Mouse (Mus musculus) neural tube, embryonic 12.5 days (tissue): ENCODE results near the gene Rasl12. TPM values are rescaled to one million over a fixed set of nuclear protein-coding genes. Genes with fewer than 3 reads are reported as not detected.
A peak's percentile ranks its signal among the peaks of the same experiment; 100 is the strongest.

ENCODE experiments used
- ATAC-seq: fragments of 200-750 bp; cut with Nextera tagmentation; 2 replicates; pipeline ENCODE4 v1.8.0; 2017; ENCODE audit warnings: low read depth, mild to moderate bottlenecking, moderate TSS enrichment, moderate library complexity; ENCODE audit not compliant: low FRiP score
- H3K27ac ChIP-seq: fragments of 300-500 bp; sonication (generic); 2 replicates; pipeline ENCODE4 v1.5.1; 2016
- H3K27me3 ChIP-seq: fragments of 300-500 bp; sonication (generic); replicated peaks from 2 replicates; pipeline ENCODE4 v1.6.1; 2016; ENCODE audit warnings: mild to moderate bottlenecking
- H3K36me3 ChIP-seq: fragments of 300-500 bp; sonication (generic); 2 replicates; pipeline ENCODE4 v1.6.1; 2016; ENCODE audit warnings: mild to moderate bottlenecking
- H3K4me1 ChIP-seq: fragments of 300-500 bp; sonication (generic); 2 replicates; pipeline ENCODE4 v1.6.1; 2016
- H3K4me2 ChIP-seq: fragments of 300-500 bp; sonication (generic); replicated peaks from 2 replicates; pipeline ENCODE4 v1.6.1; 2016; ENCODE audit warnings: mild to moderate bottlenecking
- H3K4me3 ChIP-seq: fragments of 300-500 bp; sonication (generic); 2 replicates; pipeline ENCODE4 v1.5.1; 2016
- H3K9ac ChIP-seq: fragments of 300-500 bp; sonication (generic); 2 replicates; pipeline ENCODE4 v1.6.1; 2016; ENCODE audit warnings: mild to moderate bottlenecking
- H3K9me3 ChIP-seq: fragments of 300-500 bp; sonication (generic); 2 replicates; pipeline ENCODE4 v1.6.1; 2016; ENCODE audit warnings: mild to moderate bottlenecking
- WGBS: fragments of 180-500 bp; shearing (Covaris S2); methylation state at CpG from one replicate; pipeline ENCODE4 v1.1.7; 2016; 5-methylcytosine and 5-hydroxymethylcytosine counted together
- polyA plus RNA-seq: library from polyadenylated mRNA; unstranded; fragments of >200 nt; fragmentation: Nextera tagmentation; extraction: Ambion mirVana; gene quantifications from 2 replicates; pipeline ENCODE4 v1.2.1, GENCODE M21; 2016

The Rasl12 gene
- polyA plus RNA-seq, 1 experiment from 2014 or later, result 8.3 TPM

DNA sequence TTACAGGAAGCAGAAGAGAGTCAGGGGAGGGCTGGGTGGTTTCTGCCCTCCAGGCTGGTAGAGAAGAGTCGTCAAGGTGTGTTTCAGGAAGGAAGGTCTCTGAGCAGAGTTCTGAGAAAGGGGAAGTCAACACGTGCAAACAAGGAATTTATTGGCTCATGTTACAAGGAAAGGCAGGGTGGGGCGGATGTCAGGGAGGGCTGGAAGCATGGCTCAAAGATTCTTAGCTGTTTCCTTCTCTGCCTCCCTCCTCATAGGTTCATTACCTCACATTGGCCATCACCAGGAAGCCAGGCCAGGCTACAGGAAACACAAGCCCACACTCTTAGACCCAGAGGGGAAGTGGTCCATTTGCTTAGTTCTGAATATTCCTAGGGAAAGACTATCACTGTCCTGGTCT lies 26.1 kb downstream of the Rasl12 start:
- H3K4me3 ChIP-seq, result no peak overlapping the region
- no peak overlapping the region for H3K4me2 ChIP-seq
- no peaks in the 10 kb centered on the region for H3K4me1 ChIP-seq
- WGBS, result 45% methylated on average over 3 of the region's 3 CpGs
- H3K27me3 ChIP-seq, result no peaks in the 10 kb centered on the region
- H3K9me3 ChIP-seq, result no peaks in the 10 kb centered on the region
- H3K36me3 ChIP-seq, result no peaks in the 10 kb centered on the region
- H3K27ac ChIP-seq, result no peak overlapping the region
- H3K9ac ChIP-seq, result no peak overlapping the region
- no peak for ATAC-seq

DNA sequence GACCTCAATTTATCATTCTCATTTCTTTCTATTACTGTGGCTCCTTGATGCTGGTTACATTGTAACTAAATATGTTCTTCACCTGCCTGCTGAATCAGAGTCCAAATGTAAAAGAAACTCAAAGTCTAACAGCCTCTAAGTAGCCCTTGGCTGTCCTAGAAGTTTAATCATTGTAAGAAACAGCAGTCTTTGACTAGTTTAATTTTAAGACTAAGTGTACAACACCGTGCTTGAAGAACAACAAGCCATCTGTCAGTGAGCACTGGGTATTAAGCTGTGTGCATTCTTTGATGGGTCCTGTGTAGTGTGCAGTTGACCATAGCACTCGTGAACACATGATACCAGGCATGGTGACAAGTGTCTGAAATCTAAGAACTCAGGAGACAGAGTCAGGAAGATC lies 29.2 kb downstream of the Rasl12 start:
- H3K36me3 ChIP-seq, result no peaks in the 10 kb centered on the region
- no peaks in the 10 kb centered on the region for H3K9me3 ChIP-seq
- H3K27me3 ChIP-seq, result no peaks in the 10 kb centered on the region
- H3K9ac ChIP-seq, result no peak overlapping the region
- WGBS, result 84% methylated on average over 2 of the region's 2 CpGs
- no peak overlapping the region for H3K4me3 ChIP-seq
- no peak overlapping the region for H3K4me2 ChIP-seq
- no peak overlapping the region for H3K27ac ChIP-seq
- no peaks in the 10 kb centered on the region for H3K4me1 ChIP-seq
- ATAC-seq, result no peak

GRCm38 (mm10) chr9:65428003-65428402 lies 29.7 kb downstream of the Rasl12 start:
- ATAC-seq, result no peak
- no peaks in the 10 kb centered on the region for H3K27me3 ChIP-seq
- H3K9me3 ChIP-seq, result no peaks in the 10 kb centered on the region
- no peak overlapping the region for H3K27ac ChIP-seq
- H3K4me1 ChIP-seq, result no peaks in the 10 kb centered on the region
- no peak overlapping the region for H3K9ac ChIP-seq
- no peak overlapping the region for H3K4me2 ChIP-seq
- 90% methylated on average over 5 of the region's 5 CpGs for WGBS
- no peaks in the 10 kb centered on the region for H3K36me3 ChIP-seq
- no peak overlapping the region for H3K4me3 ChIP-seq

- Histone ChIP-seq H3K9me3 (no peaks in the 10 kb centered on the region), H3K9ac (no peak overlapping the region), H3K4me1 (no peaks in the 10 kb centered on the region), H3K27me3 (no peaks in the 10 kb centered on the region), H3K4me2 (no peak overlapping the region), H3K27ac (no peak overlapping the region), H3K36me3 (no peaks in the 10 kb centered on the region), H3K4me3 (no peak overlapping the region)
- ATAC-seq, result no peak
These were observed 32.1 kb downstream of the Rasl12 start for GRCm38 (mm10) chr9:65430401-65430800.

- no peak overlapping the region for H3K27ac ChIP-seq
- H3K9me3 ChIP-seq, result no peaks in the 10 kb centered on the region
- WGBS, result 89% methylated on average over 5 of the region's 5 CpGs
- no peaks in the 10 kb centered on the region for H3K4me1 ChIP-seq
- no peak overlapping the region for H3K4me2 ChIP-seq
- H3K27me3 ChIP-seq, result no peaks in the 10 kb centered on the region
- H3K9ac ChIP-seq, result no peak overlapping the region
- no peak overlapping the region for H3K4me3 ChIP-seq
- H3K36me3 ChIP-seq, result no peaks in the 10 kb centered on the region
- ATAC-seq, result no peak
These were observed 32.6 kb downstream of the Rasl12 start for GRCm38 (mm10) chr9:65430921-65431320.

GRCm38 (mm10) chr9:65432236-65432635 lies 33.9 kb downstream of the Rasl12 start:
- WGBS, result 2% methylated on average over 3 of the region's 3 CpGs
- no peak overlapping the region for H3K4me3 ChIP-seq
- H3K9ac ChIP-seq, result no peak overlapping the region
- H3K9me3 ChIP-seq, result no peaks in the 10 kb centered on the region
- no peaks in the 10 kb centered on the region for H3K36me3 ChIP-seq
- no peaks in the 10 kb centered on the region for H3K27me3 ChIP-seq
- ATAC-seq, result no peak
- H3K4me2 ChIP-seq, result no peak overlapping the region
- peaks cover 4% of the 10 kb centered on the region for H3K4me1 ChIP-seq
- H3K27ac ChIP-seq, result no peak overlapping the region

DNA sequence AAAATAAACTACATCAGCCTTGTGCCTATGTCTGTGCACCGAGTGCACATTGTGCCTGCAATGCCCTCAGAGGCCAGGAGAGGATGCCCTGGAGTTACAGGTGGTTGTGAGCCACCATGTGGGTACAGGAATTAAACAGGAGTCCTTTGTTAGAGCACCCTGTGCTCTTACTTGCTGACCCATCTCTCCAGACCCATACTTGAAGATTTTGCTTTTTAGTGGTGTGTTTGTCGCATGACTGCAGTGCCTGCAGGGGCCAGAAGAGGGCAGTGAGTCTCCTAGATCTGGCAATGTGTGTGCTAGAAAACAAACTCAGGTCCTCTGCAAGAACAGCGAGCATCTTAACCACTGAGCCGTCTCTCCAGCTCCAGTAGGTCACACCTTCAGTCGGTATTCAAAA lies 35.8 kb downstream of the Rasl12 start:
- ATAC-seq, result no peak
- H3K4me3 ChIP-seq, result no peak overlapping the region
- H3K9me3 ChIP-seq, result no peaks in the 10 kb centered on the region
- peaks cover 4% of the 10 kb centered on the region for H3K4me1 ChIP-seq
- 67% methylated on average over 5 of the region's 5 CpGs for WGBS
- no peaks in the 10 kb centered on the region for H3K27me3 ChIP-seq
- peaks cover 3% of the 10 kb centered on the region; the same call in 1 of the 2 replicates for H3K36me3 ChIP-seq
- H3K4me2 ChIP-seq, result no peak overlapping the region
- H3K9ac ChIP-seq, result no peak overlapping the region
- H3K27ac ChIP-seq, result no peak overlapping the region

DNA sequence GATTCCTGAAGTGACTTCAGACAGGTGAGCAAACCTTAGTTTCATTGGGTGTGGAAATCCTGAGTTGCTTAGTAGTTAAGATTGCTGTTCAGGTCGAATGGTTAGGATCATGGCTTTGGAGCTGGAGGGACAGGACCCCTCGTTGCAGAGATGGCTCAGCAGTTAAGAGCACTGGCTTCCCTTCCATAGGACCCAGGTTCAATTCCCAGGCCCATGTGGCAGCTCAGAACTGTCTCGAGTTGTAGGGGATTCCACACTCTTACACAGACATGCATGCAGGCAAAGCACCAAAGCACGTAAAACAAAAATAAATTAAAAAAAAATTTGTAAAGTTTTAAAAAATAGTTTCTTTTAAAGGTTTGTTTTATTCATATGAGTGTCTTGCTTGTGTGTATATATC lies 36.9 kb downstream of the Rasl12 start:
- ATAC-seq, result peak; percentile 56; the same call in 1 of the 2 replicates
- Histone ChIP-seq H3K9me3 (no peaks in the 10 kb centered on the region), H3K36me3 (peaks cover 7% of the 10 kb centered on the region; the same call in 1 of the 2 replicates), H3K27me3 (no peaks in the 10 kb centered on the region), H3K4me3 (no peak overlapping the region), H3K4me1 (peaks cover 4% of the 10 kb centered on the region), H3K27ac (no peak overlapping the region), H3K4me2 (no peak overlapping the region), H3K9ac (no peak overlapping the region)
- WGBS, result 75% methylated on average over 4 of the region's 4 CpGs

- peaks cover 13% of the 10 kb centered on the region for H3K36me3 ChIP-seq
- no peaks in the 10 kb centered on the region for H3K9me3 ChIP-seq
- H3K27ac ChIP-seq, result no peak within 1 kb of the TSS
- peak; percentile 93 for ATAC-seq
- H3K4me2 ChIP-seq, result peak within 1 kb of the TSS; percentile 74
- no peaks in the 10 kb centered on the region for H3K27me3 ChIP-seq
- peak within 1 kb of the TSS; percentile 86 for H3K9ac ChIP-seq
- peaks cover 4% of the 10 kb centered on the region for H3K4me1 ChIP-seq
- WGBS, result under 1% methylated on average over 54 of the region's 54 CpGs
- H3K4me3 ChIP-seq, result peak within 1 kb of the TSS; percentile 92
These were observed 37.5 kb downstream of the Rasl12 start, which contains the start of gene Mtfmt for GRCm38 (mm10) chr9:65435671-65436301. TSS of gene Mtfmt (plus strand) at chr9:65435782.

GRCm38 (mm10) chr9:65444692-65445091 lies 46.4 kb downstream of the Rasl12 start:
- Histone ChIP-seq H3K4me1 (no peaks in the 10 kb centered on the region), H3K9ac (no peak overlapping the region), H3K27ac (no peak overlapping the region), H3K36me3 (peaks cover 65% of the 10 kb centered on the region), H3K4me3 (no peak overlapping the region), H3K4me2 (no peak overlapping the region), H3K27me3 (no peaks in the 10 kb centered on the region), H3K9me3 (no peaks in the 10 kb centered on the region)
- 93% methylated on average over 4 of the region's 4 CpGs for WGBS
- ATAC-seq, result no peak

DNA sequence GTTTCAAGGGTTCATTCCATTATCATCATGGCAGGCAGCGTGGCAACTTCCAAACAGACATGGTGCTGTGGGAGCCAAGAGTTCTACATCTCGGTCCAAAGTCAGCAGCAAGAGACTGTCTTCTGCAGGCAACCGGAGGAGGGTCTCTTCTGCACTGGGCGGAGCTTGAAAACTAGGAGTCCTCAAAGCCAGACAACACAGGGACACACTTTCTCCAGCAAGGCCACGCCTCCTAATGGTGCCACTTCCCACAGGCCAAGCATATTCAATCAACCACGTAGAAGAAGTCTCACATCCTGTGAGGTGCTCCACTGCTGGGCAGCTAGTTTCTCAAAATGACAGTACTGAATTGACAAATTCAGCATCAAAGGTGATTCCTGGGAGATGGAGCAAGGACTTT lies 49.6 kb downstream of the Rasl12 start:
- H3K36me3 ChIP-seq, result peaks cover 58% of the 10 kb centered on the region
- H3K4me1 ChIP-seq, result no peaks in the 10 kb centered on the region
- ATAC-seq, result no peak
- no peak overlapping the region for H3K4me2 ChIP-seq
- no peaks in the 10 kb centered on the region for H3K27me3 ChIP-seq
- no peak overlapping the region for H3K9ac ChIP-seq
- H3K4me3 ChIP-seq, result no peak overlapping the region
- H3K27ac ChIP-seq, result no peak overlapping the region
- no peaks in the 10 kb centered on the region for H3K9me3 ChIP-seq
- WGBS, result 88% methylated on average over 6 of the region's 6 CpGs

GRCm38 (mm10) chr9:65458975-65459374 lies 60.7 kb downstream of the Rasl12 start:
- Histone ChIP-seq H3K4me2 (no peak overlapping the region), H3K9me3 (no peaks in the 10 kb centered on the region), H3K27ac (no peak overlapping the region), H3K27me3 (no peaks in the 10 kb centered on the region), H3K36me3 (no peaks in the 10 kb centered on the region), H3K9ac (no peak overlapping the region), H3K4me3 (no peak overlapping the region), H3K4me1 (peaks cover 19% of the 10 kb centered on the region)
- no peak for ATAC-seq
- WGBS, result 90% methylated on average over 2 of the region's 2 CpGs

DNA sequence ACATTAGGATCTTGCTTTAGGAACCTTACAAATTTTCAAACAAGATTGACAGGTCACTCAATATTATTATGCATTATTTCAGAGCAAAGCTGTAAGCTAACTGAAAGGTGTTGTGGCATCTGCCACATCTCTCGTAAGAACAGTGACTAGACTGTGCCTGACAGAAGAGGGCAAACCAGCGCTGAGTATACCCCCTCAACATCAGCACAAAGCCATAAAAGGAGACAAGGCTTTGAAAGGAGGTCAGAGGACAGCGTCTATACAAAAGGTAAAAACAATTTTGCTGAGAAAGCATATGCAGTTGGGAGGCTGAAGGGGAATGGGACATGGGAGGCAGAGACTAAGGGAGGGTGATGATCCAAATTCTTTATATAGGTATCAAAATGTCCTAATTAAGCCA lies 61.9 kb downstream of the Rasl12 start:
- peak overlapping the region; percentile 74 for H3K4me2 ChIP-seq
- H3K9ac ChIP-seq, result no peak overlapping the region
- no peaks in the 10 kb centered on the region for H3K27me3 ChIP-seq
- WGBS, result 27% methylated on average over 3 of the region's 3 CpGs
- no peaks in the 10 kb centered on the region for H3K9me3 ChIP-seq
- peaks cover 19% of the 10 kb centered on the region for H3K4me1 ChIP-seq
- peak overlapping the region; percentile 32; the same call in 1 of the 2 replicates for H3K27ac ChIP-seq
- ATAC-seq, result no peak
- no peak overlapping the region for H3K4me3 ChIP-seq
- H3K36me3 ChIP-seq, result peaks cover 1% of the 10 kb centered on the region
